Mouse (Mus musculus): ENCODE results near the gene Skap1. TPM values are rescaled to one million over a fixed set of nuclear protein-coding genes. Genes with fewer than 3 reads are reported as not detected.

Gene Skap1
- total and polyA plus RNA-seq, 3 experiments, result 0.25 to 0.98 TPM; not detected in 1

- no peaks in the 10 kb centered on the region for H3K79me2 ChIP-seq (replicated peaks; ENCODE audit: control insufficient read depth, insufficient read depth, low read length)
- no peak overlapping the region for H3K27ac ChIP-seq
- 52% methylated on average over 12 of the region's 12 CpGs for WGBS
- H3K9ac ChIP-seq (ENCODE audit: low read depth, low read length), result no peak overlapping the region
- no peak overlapping the region for H3K4me3 ChIP-seq
- H3K36me3 ChIP-seq (ENCODE audit: control insufficient read depth, insufficient read depth, low read length), result no peaks in the 10 kb centered on the region
- H3K4me1 ChIP-seq (ENCODE audit: control insufficient read depth, insufficient read depth, low read length), result no peaks in the 10 kb centered on the region
- intact Hi-C loops (cut with DNase I), result loop anchor here (10.0 kb wide), 1 partner anchor 233 kb away; no protein-coding TSS in a partner anchor
- TF ChIP-seq EP300 (IDR thresholded peaks at IDR 0.05; ENCODE audit: insufficient read depth, low read depth, low read length), result no peak
- no peak for TF ChIP-seq POLR2A (IDR thresholded peaks at IDR 0.05; ENCODE audit: insufficient read depth, low read depth, low read length)
- no peak for TF ChIP-seq CTCF (IDR thresholded peaks at IDR 0.05)
- no peak for DNase-seq
- H3K27me3 ChIP-seq (ENCODE audit: control insufficient read depth, insufficient read depth, low read length), result no peaks in the 10 kb centered on the region
Observed at GRCm38 (mm10) chr11:96441546-96442185, 22.7 kb upstream of the Skap1 start.

GRCm38 (mm10) chr11:96442468-96442867 is 21.9 kb upstream of the Skap1 start:
- 78% methylated on average over 5 of the region's 5 CpGs for WGBS
- intact Hi-C loops (cut with DNase I), result loop anchor here (10.0 kb wide), 1 partner anchor 232 kb away; no protein-coding TSS in a partner anchor
- no peak for DNase-seq
- H3K27me3 ChIP-seq (ENCODE audit: control insufficient read depth, insufficient read depth, low read length), result no peaks in the 10 kb centered on the region
- no peaks in the 10 kb centered on the region for H3K79me2 ChIP-seq (replicated peaks; ENCODE audit: control insufficient read depth, insufficient read depth, low read length)
- H3K9ac ChIP-seq (ENCODE audit: low read depth, low read length), result no peak overlapping the region
- TF ChIP-seq CTCF (IDR thresholded peaks at IDR 0.05) (no peak), POLR2A (IDR thresholded peaks at IDR 0.05; ENCODE audit: insufficient read depth, low read depth, low read length) (no peak), EP300 (IDR thresholded peaks at IDR 0.05; ENCODE audit: insufficient read depth, low read depth, low read length) (no peak)
- no peaks in the 10 kb centered on the region for H3K4me1 ChIP-seq (ENCODE audit: control insufficient read depth, insufficient read depth, low read length)
- no peak overlapping the region for H3K27ac ChIP-seq
- no peak overlapping the region for H3K4me3 ChIP-seq
- H3K36me3 ChIP-seq (ENCODE audit: control insufficient read depth, insufficient read depth, low read length), result no peaks in the 10 kb centered on the region

DNA sequence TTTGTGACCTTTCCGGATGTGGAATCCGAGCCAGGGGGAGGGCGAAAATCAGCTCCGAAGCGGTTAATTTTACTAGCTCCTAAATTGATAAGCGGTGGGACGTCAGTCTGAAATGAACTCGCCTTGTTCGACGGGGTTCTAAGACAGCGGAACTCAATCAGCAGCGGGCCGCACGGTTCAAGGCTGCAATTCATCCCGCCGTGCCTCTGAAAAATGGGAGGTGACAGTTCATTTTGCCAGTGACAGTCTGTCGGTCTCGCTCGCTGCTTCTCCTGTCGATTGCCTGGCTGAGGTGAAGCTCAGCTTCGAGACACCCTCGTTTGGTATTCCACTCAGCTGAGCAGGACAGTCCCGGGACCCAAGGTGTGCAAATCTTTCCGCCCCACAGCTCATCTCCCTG is 16.5 kb upstream of the Skap1 start:
- H3K9ac ChIP-seq (ENCODE audit: low read depth, low read length), result no peak overlapping the region
- H3K27me3 ChIP-seq (ENCODE audit: control insufficient read depth, insufficient read depth, low read length), result no peaks in the 10 kb centered on the region
- intact Hi-C loops (cut with DNase I), result loop anchor here (10.0 kb wide), 1 partner anchor 227 kb away; no protein-coding TSS in a partner anchor
- H3K36me3 ChIP-seq (ENCODE audit: control insufficient read depth, insufficient read depth, low read length), result no peaks in the 10 kb centered on the region
- no peak for TF ChIP-seq CTCF (IDR thresholded peaks at IDR 0.05)
- DNase-seq, result no peak
- no peak overlapping the region for H3K4me3 ChIP-seq
- H3K79me2 ChIP-seq (replicated peaks; ENCODE audit: control insufficient read depth, insufficient read depth, low read length), result no peaks in the 10 kb centered on the region
- H3K4me1 ChIP-seq (ENCODE audit: control insufficient read depth, insufficient read depth, low read length), result no peaks in the 10 kb centered on the region
- no peak overlapping the region for H3K27ac ChIP-seq
- 71% methylated on average over 24 of the region's 24 CpGs for WGBS

GRCm38 (mm10) chr11:96455111-96455510 is 9.3 kb upstream of the Skap1 start:
- DNase-seq, result no peak
- 43% methylated on average over 5 of the region's 5 CpGs for WGBS
- intact Hi-C loops (cut with DNase I), result no loop called here
- no peaks in the 10 kb centered on the region for H3K36me3 ChIP-seq (ENCODE audit: control insufficient read depth, insufficient read depth, low read length)
- H3K27me3 ChIP-seq (ENCODE audit: control insufficient read depth, insufficient read depth, low read length), result 0 out of 2 replicates have a peak, but pooled peaks cover 3% of the 10 kb centered on the region
- H3K4me1 ChIP-seq (ENCODE audit: control insufficient read depth, insufficient read depth, low read length), result no peaks in the 10 kb centered on the region
- no peak overlapping the region for H3K4me3 ChIP-seq
- no peak overlapping the region for H3K27ac ChIP-seq
- H3K79me2 ChIP-seq (replicated peaks; ENCODE audit: control insufficient read depth, insufficient read depth, low read length), result no peaks in the 10 kb centered on the region
- no peak overlapping the region for H3K9ac ChIP-seq (ENCODE audit: low read depth, low read length)
- TF ChIP-seq CTCF (IDR thresholded peaks at IDR 0.05), result no peak
- TF ChIP-seq EP300 (IDR thresholded peaks at IDR 0.05; ENCODE audit: insufficient read depth, low read depth, low read length), result no peak
- TF ChIP-seq POLR2A (IDR thresholded peaks at IDR 0.05; ENCODE audit: insufficient read depth, low read depth, low read length), result no peak

- DNase-seq, result no peak
- TF ChIP-seq POLR2A (IDR thresholded peaks at IDR 0.05; ENCODE audit: insufficient read depth, low read depth, low read length) (no peak), CTCF (IDR thresholded peaks at IDR 0.05) (no peak), EP300 (IDR thresholded peaks at IDR 0.05; ENCODE audit: insufficient read depth, low read depth, low read length) (no peak)
- H3K79me2 ChIP-seq (replicated peaks; ENCODE audit: control insufficient read depth, insufficient read depth, low read length), result no peaks in the 10 kb centered on the region
- H3K9ac ChIP-seq (ENCODE audit: low read depth, low read length), result no peak overlapping the region
- no peak overlapping the region for H3K27ac ChIP-seq
- no peaks in the 10 kb centered on the region for H3K36me3 ChIP-seq (ENCODE audit: control insufficient read depth, insufficient read depth, low read length)
- H3K27me3 ChIP-seq (ENCODE audit: control insufficient read depth, insufficient read depth, low read length), result 0 out of 2 replicates have a peak, but pooled peaks cover 3% of the 10 kb centered on the region
- H3K4me3 ChIP-seq, result no peak overlapping the region
- 82% methylated on average over 6 of the region's 6 CpGs for WGBS
- intact Hi-C loops (cut with DNase I), result no loop called here
- H3K4me1 ChIP-seq (ENCODE audit: control insufficient read depth, insufficient read depth, low read length), result no peaks in the 10 kb centered on the region
Observed at GRCm38 (mm10) chr11:96455699-96456326, 8.6 kb upstream of the Skap1 start.
